ENCODE assay signal across 8 mouse cellular contexts in the genomic region with DNA sequence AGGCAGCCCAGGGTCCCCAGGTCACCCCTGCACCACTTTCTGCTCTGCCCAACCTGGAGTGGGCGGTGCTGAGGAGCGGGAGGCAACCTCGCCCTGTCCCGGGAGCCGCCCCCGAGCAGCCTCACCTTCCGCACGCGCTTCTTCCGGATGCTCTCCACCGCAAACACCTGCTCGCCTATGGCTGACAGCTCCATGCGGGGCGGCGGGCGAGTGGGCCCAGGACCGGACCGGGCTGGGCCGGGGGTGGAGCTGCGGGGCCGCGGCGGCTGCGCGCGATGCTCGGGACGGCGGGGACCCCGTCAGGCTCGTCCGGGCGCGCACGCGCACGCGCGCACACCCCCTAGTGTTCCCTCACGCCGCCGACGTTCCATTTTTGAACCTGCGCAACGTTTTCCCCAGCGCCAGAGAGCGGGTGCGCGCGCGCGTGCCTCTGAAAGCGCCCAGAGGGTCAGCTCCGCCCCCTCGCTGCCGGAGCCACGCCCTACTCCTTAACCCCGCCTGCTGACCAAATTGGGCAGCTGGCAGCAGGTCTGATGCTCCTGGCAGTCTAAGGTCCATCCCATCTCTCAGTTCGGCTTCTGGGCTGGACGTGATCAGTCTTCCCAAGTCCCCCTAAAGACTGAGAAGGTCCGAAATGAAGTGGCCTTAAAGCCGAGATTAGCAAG. TPM values are rescaled to one million over a fixed set of nuclear protein-coding genes. Genes with fewer than 3 reads are reported as not detected.
DNase-seq lines count a peak whose midpoint lies in the region; ATAC-seq and TF ChIP-seq lines count a peak whose summit lies in the region.

No protein-coding gene starts in this region.

- peak overlapping the region; percentile 80 for H3K4me3 ChIP-seq in erythroblast, embryonic 14.5 days (replicated peaks)
- peak overlapping the region; percentile 76 for H3K4me3 ChIP-seq in heart, embryonic 13.5 days
- H3K4me3 ChIP-seq in liver, embryonic 11.5 days (ENCODE audit: low read depth, low read length): peak overlapping the region; percentile 71
- H3K4me3 ChIP-seq in myocyte: peak overlapping the region; percentile 15

- no peaks in the 10 kb centered on the region; the same call in 1 of the 2 replicates for H3K9me3 ChIP-seq in erythroblast, embryonic 14.5 days (ENCODE audit: control insufficient read depth, low read length)
- no peaks in the 10 kb centered on the region for H3K9me3 ChIP-seq in heart, embryonic 13.5 days
- H3K9me3 ChIP-seq in liver, embryonic 11.5 days (ENCODE audit: control insufficient read depth, low read length): no peaks in the 10 kb centered on the region

- peak; percentile 70 for ATAC-seq in heart, embryonic 13.5 days (ENCODE audit: extremely low read depth, insufficient number of reproducible peaks, low FRiP score, low TSS enrichment)
- ATAC-seq in liver, embryonic 11.5 days (replicated peaks; ENCODE audit: low FRiP score): peak; percentile 58

- peak overlapping the region; percentile 83 for H3K9ac ChIP-seq in heart, embryonic 13.5 days
- peak overlapping the region; percentile 67 for H3K9ac ChIP-seq in liver, embryonic 11.5 days (ENCODE audit: low read depth, low read length)

- H3K79me2 ChIP-seq in myocyte (ENCODE audit: control insufficient read depth, insufficient read depth): no peaks in the 10 kb centered on the region

- H3ac ChIP-seq in myocyte (ENCODE audit: control insufficient read depth, insufficient read length): peak overlapping the region; percentile 2

- H3K4me1 ChIP-seq in erythroblast, embryonic 14.5 days (ENCODE audit: control insufficient read depth): peaks cover 44% of the 10 kb centered on the region
- H3K4me1 ChIP-seq in heart, embryonic 13.5 days: peaks cover 23% of the 10 kb centered on the region
- H3K4me1 ChIP-seq in liver, embryonic 11.5 days (replicated peaks; ENCODE audit: control insufficient read depth, insufficient read depth, low read length): peaks cover 12% of the 10 kb centered on the region

- DNase-seq in B cell, adult 2 months: peak; percentile 96
- peak; percentile 91 for DNase-seq in brain, embryonic 14.5 days (ENCODE audit: low read depth)
- peak; percentile 94 for DNase-seq in kidney, postnatal 10 days
- peak; percentile 83 for DNase-seq in liver, embryonic 11.5 days (ENCODE audit: low spot score)
- peak; percentile 91 to 95 for DNase-seq in spleen, postnatal 4 days (ENCODE audit: low spot score in 2 of 2)

- 1% methylated on average over 58 of the region's 62 CpGs for WGBS in heart, embryonic 13.5 days
- under 1% methylated on average over 62 of the region's 62 CpGs for WGBS in liver, embryonic 11.5 days

- TF ChIP-seq POLR2A in brain, embryonic 14.5 days (IDR thresholded peaks at IDR 0.05; ENCODE audit: borderline replicate concordance, extremely low read depth, insufficient read depth, insufficient read length, poor library complexity, severe bottlenecking): 0 out of 2 replicates have a peak, but pooled peaks have one; percentile 22
- TF ChIP-seq POLR2A in myocyte (IDR thresholded peaks at IDR 0.05; ENCODE audit: insufficient read length, low read depth): peak; percentile 47

- peak overlapping the region; percentile 45 for H3K27ac ChIP-seq in heart, embryonic 13.5 days (replicated peaks)
- no peak overlapping the region for H3K27ac ChIP-seq in liver, embryonic 11.5 days (ENCODE audit: low read depth, low read length)

- peak overlapping the region; percentile 96 for H3K4me2 ChIP-seq in heart, embryonic 13.5 days
- H3K4me2 ChIP-seq in liver, embryonic 11.5 days: peak overlapping the region; percentile 94
- peak overlapping the region; percentile 81 for H3K4me2 ChIP-seq in myocyte (ENCODE audit: low read depth)

- 0 out of 2 replicates have a peak, but pooled peaks have one; percentile 4 for TF ChIP-seq CTCF in brain, embryonic 14.5 days (IDR thresholded peaks at IDR 0.05; ENCODE audit: borderline replicate concordance, extremely low read depth, insufficient read depth, insufficient read length)

- H3K27me3 ChIP-seq in erythroblast, embryonic 14.5 days (ENCODE audit: control insufficient read depth): peaks cover 72% of the 10 kb centered on the region
- peaks cover 79% of the 10 kb centered on the region for H3K27me3 ChIP-seq in heart, embryonic 13.5 days (replicated peaks)
- peaks cover 37% of the 10 kb centered on the region for H3K27me3 ChIP-seq in liver, embryonic 11.5 days (replicated peaks; ENCODE audit: control insufficient read depth, insufficient read depth, low read length)
- H3K27me3 ChIP-seq in myocyte (ENCODE audit: control insufficient read depth, insufficient read depth, insufficient read length): no peaks in the 10 kb centered on the region

- H3K36me3 ChIP-seq in erythroblast, embryonic 14.5 days (ENCODE audit: control insufficient read depth): no peaks in the 10 kb centered on the region
- no peaks in the 10 kb centered on the region for H3K36me3 ChIP-seq in heart, embryonic 13.5 days
- H3K36me3 ChIP-seq in liver, embryonic 11.5 days (ENCODE audit: control insufficient read depth, insufficient read depth, low read length): no peaks in the 10 kb centered on the region
- H3K36me3 ChIP-seq in myocyte (ENCODE audit: control insufficient read depth, insufficient read depth): no peaks in the 10 kb centered on the region

TF ChIP-seq in myocyte, 11 proteins besides CTCF, POLR2A, EP300 and RAD21:
- TF ChIP-seq MYOD1 (IDR thresholded peaks at IDR 0.05; ENCODE audit: control insufficient read depth in 1 of 3, insufficient read length in 2 of 3, low read depth in 2 of 3) (peak in 2 of 3 experiments; percentile 25 to 74), POLR2AphosphoS2 (IDR thresholded peaks at IDR 0.05; ENCODE audit: insufficient read length, low read depth) (no peak), E2F4 (IDR thresholded peaks at IDR 0.05; ENCODE audit: insufficient read depth) (peak; percentile 29), TCF3 (IDR thresholded peaks at IDR 0.05; ENCODE audit: insufficient read length, low read depth) (no peak), CEBPB (IDR thresholded peaks at IDR 0.05; ENCODE audit: insufficient read depth, poor library complexity, severe bottlenecking) (no peak), TCF12 (IDR thresholded peaks at IDR 0.05; ENCODE audit: insufficient read depth, poor library complexity, severe bottlenecking) (no peak), MYOG (IDR thresholded peaks at IDR 0.05; ENCODE audit: control insufficient read depth in 1 of 3, insufficient read depth in 1 of 3, insufficient read length in 2 of 3, low read depth in 2 of 3) (peak in 2 of 3 experiments; percentile 7 to 75), SRF (IDR thresholded peaks at IDR 0.05; ENCODE audit: control insufficient read depth, insufficient read length, low read depth) (peak; percentile 93)
TF ChIP-seq in myocyte: peak in this region for 4.

RNA-seq across cellular contexts. Expression of a gene that starts 38.5 kb away (rescaled TPM):
- polyA plus RNA-seq in brain, embryonic 14.5 days (2012; rRNA removed): 10.9 and 14.4 TPM in 2 replicates
- 0.28 and 0.50 TPM in 2 replicates for polyA plus RNA-seq in erythroblast, embryonic 14.5 days (2012)
- 1.5 TPM in 2 replicates for polyA plus RNA-seq in heart, embryonic 13.5 days (2015; fragmentation: Nextera tagmentation; extraction: Ambion mirVana)
- 2.5 TPM in 2 replicates for polyA plus RNA-seq in liver, embryonic 11.5 days (2014; fragmentation: Nextera tagmentation; extraction: Ambion mirVana)
- 4.7 TPM for polyA plus RNA-seq in myocyte (2012; fragmentation: generic; extraction: Trizol)

RNA-seq across cellular contexts. Expression of a gene that starts 41.0 kb away (rescaled TPM):
- 4.7 and 5.6 TPM in 2 replicates for polyA plus RNA-seq in brain, embryonic 14.5 days (2012; rRNA removed)
- polyA plus RNA-seq in erythroblast, embryonic 14.5 days (2012): 0.03 and 0.07 TPM in 2 replicates
- 13.5 and 13.9 TPM in 2 replicates for polyA plus RNA-seq in heart, embryonic 13.5 days (2015; fragmentation: Nextera tagmentation; extraction: Ambion mirVana)
- polyA plus RNA-seq in liver, embryonic 11.5 days (2014; fragmentation: Nextera tagmentation; extraction: Ambion mirVana): 72.8 and 76.7 TPM in 2 replicates
- polyA plus RNA-seq in myocyte (2012; fragmentation: generic; extraction: Trizol): 10.0 TPM

Comparison
In these comparisons a context has a peak if more than half of its experiments do, and no peak if none do; other contexts are left out.
1. H3K4me3 ChIP-seq: peak in every context shown above with its lines; median percentile 80 in erythroblast, embryonic 14.5 days; 76 in heart, embryonic 13.5 days; 71 in liver, embryonic 11.5 days; 15 in myocyte.